ENCODE assay signal across 11 mouse cellular contexts in genomic region chr10:121873063-121873489, GRCm38 (mm10).
DNase-seq lines count a peak whose midpoint lies in the region; ATAC-seq and TF ChIP-seq lines count a peak whose summit lies in the region.
"Had no signal": no experiment of that assay in that cellular context is flagged by ENCODE, and none has a peak within 500 bp of the region (broad histone marks: within the 10 kb centered on the region; RNA-seq: fewer than 3 reads in every experiment).

No protein-coding gene starts in this region.

- peak overlapping the region; percentile 58 for H3K27ac ChIP-seq in intestine, embryonic 15.5 days
- 0 out of 2 replicates have a peak overlapping the region, but pooled peaks have one; percentile 48 for H3K27ac ChIP-seq in limb, embryonic 14.5 days (replicated peaks; ENCODE audit: low read depth, low read length)
- H3K27ac ChIP-seq: liver, embryonic 12.5 days had no signal

- H3K27me3 ChIP-seq in intestine, embryonic 15.5 days (replicated peaks) = no peaks in the 10 kb centered on the region
- H3K27me3 ChIP-seq in limb, embryonic 14.5 days (ENCODE audit: control insufficient read depth, insufficient read depth, low read length) = no peaks in the 10 kb centered on the region
- H3K27me3 ChIP-seq: liver, embryonic 12.5 days had no signal

- H3K9ac ChIP-seq in intestine, embryonic 15.5 days = no peak overlapping the region
- no peak overlapping the region for H3K9ac ChIP-seq in limb, embryonic 14.5 days (ENCODE audit: low read depth, low read length, severe bottlenecking)
- H3K9ac ChIP-seq: liver, embryonic 12.5 days had no signal

- intact Hi-C loops in gastrocnemius, postnatal 14 days (cut with DNase I; ENCODE audit: low total_unique reads) = no loop called here

- H3K4me3 ChIP-seq in intestine, embryonic 15.5 days (replicated peaks) = no peak overlapping the region
- H3K4me3 ChIP-seq in limb, embryonic 14.5 days (replicated peaks; ENCODE audit: low read length) = no peak overlapping the region
- H3K4me3 ChIP-seq: liver, embryonic 12.5 days; megakaryocyte, embryonic 14.5 days had no signal

- WGBS in intestine, embryonic 15.5 days = 21% methylated on average over 4 of the region's 4 CpGs
- WGBS in limb, embryonic 14.5 days = 17% methylated on average over 4 of the region's 4 CpGs

- peak; percentile 78 for ATAC-seq in frontal cortex, adult (ENCODE audit: low TSS enrichment)
- ATAC-seq in intestine, embryonic 15.5 days = peak; percentile 90
- peak; percentile 36 for ATAC-seq in limb, embryonic 14.5 days (ENCODE audit: low FRiP score, low read depth)
- ATAC-seq: liver, embryonic 12.5 days had no signal

- no peaks in the 10 kb centered on the region for H3K9me3 ChIP-seq in intestine, embryonic 15.5 days
- H3K9me3 ChIP-seq in limb, embryonic 14.5 days (ENCODE audit: control insufficient read depth, low read length) = no peaks in the 10 kb centered on the region

- no peak for TF ChIP-seq POLR2A in limb, embryonic 14.5 days (IDR thresholded peaks at IDR 0.05; ENCODE audit: borderline replicate concordance, extremely low read depth, insufficient read depth, insufficient read length)

- no peaks in the 10 kb centered on the region for H3K36me3 ChIP-seq in intestine, embryonic 15.5 days
- peaks cover 12% of the 10 kb centered on the region for H3K36me3 ChIP-seq in limb, embryonic 14.5 days (ENCODE audit: control insufficient read depth, insufficient read depth, low read length)

- DNase-seq in frontal cortex, postnatal 14 days (ENCODE audit: low spot score in 2 of 2) = no peak
- DNase-seq in embryo, embryonic 10.5 days (ENCODE audit: low spot score) = peak; percentile 36
- no peak for DNase-seq in limb, embryonic 14.5 days (ENCODE audit: low spot score)
- no peak for DNase-seq in retina, postnatal 1 day
- DNase-seq in right cerebral cortex, postnatal 36 days (ENCODE audit: low spot score in 2 of 2) = no peak
- no peak for DNase-seq in gastrocnemius, postnatal 14 days
- DNase-seq: cerebellum, adult 11-12 months had no signal

- 0 out of 2 replicates have a peak, but pooled peaks cover 9% of the 10 kb centered on the region for H3K4me1 ChIP-seq in intestine, embryonic 15.5 days (replicated peaks)
- H3K4me1 ChIP-seq in limb, embryonic 14.5 days (ENCODE audit: control insufficient read depth, insufficient read depth, low read length) = peaks cover 33% of the 10 kb centered on the region
- H3K4me1 ChIP-seq: megakaryocyte, embryonic 14.5 days had no signal

- H3K4me2 ChIP-seq in intestine, embryonic 15.5 days (replicated peaks) = peak overlapping the region; percentile 34
- H3K4me2 ChIP-seq in limb, embryonic 14.5 days (replicated peaks; ENCODE audit: low read depth, low read length, severe bottlenecking) = no peak overlapping the region
- H3K4me2 ChIP-seq: liver, embryonic 12.5 days had no signal

Comparison
In these comparisons a context has a peak if more than half of its experiments do, and no peak if none do; other contexts are left out.
1. ATAC-seq: peak in every context shown above with its lines; median percentile 90 in intestine, embryonic 15.5 days; 78 in frontal cortex, adult; 36 in limb, embryonic 14.5 days.